In the genomic region with DNA sequence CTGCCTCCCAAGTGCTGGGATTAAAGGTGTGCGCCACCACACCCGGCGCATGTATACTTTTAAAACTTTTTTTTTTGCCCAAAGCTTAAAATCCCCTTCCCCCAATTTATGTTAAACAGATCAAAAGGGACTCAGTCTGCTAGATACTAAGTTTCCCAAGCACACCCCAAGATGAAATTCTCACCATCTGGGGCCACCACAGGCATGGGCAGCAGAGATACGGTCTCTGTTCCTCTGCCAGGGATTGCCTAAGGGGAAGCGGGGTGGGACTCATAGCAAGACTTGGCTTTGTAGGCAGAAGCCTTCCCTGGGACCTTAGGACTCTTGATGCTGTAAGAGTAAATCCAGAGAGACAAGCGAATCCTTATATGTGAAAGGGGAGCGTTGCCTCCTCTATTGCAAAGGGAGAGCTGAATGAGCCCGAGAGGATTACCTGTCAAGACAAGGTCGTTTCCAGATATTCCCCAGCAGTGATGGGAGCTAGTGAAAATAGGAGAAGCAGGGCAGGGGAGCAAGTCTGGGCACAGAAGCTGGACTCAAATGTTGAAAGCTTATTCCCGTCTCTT, we compare ENCODE assay signal across 11 mouse cellular contexts. TPM values are rescaled to one million over a fixed set of nuclear protein-coding genes. Genes with fewer than 3 reads are reported as not detected.
DNase-seq lines count a peak whose midpoint lies in the region; ATAC-seq and TF ChIP-seq lines count a peak whose summit lies in the region.
"Had no signal": no experiment of that assay in that cellular context is flagged by ENCODE, and none has a peak within 500 bp of the region (broad histone marks: within the 10 kb centered on the region; RNA-seq: fewer than 3 reads in every experiment).

No protein-coding gene starts in this region.

- DNase-seq in heart, adult 9 months (ENCODE audit: low spot score in 2 of 2), result no peak
- peak; percentile 90 for DNase-seq in midbrain, embryonic 11.5 days (ENCODE audit: low spot score, missing footprints)
- DNase-seq in stomach, postnatal 0 days (ENCODE audit: low spot score), result no peak
- DNase-seq in right cerebral cortex, postnatal 4 days, result no peak
- DNase-seq in embryo, embryonic 10 days (ENCODE audit: low spot score), result no peak
- DNase-seq: adrenal gland, postnatal 36 days; kidney, postnatal 14 days had no signal

- H3K27ac ChIP-seq in heart, embryonic 13.5 days (replicated peaks), result no peak overlapping the region
- H3K27ac ChIP-seq in midbrain, embryonic 11.5 days (ENCODE audit: low read depth, low read length), result no peak overlapping the region
- H3K27ac ChIP-seq in midbrain, embryonic 16.5 days (ENCODE audit: low read length), result no peak overlapping the region
- H3K27ac ChIP-seq in intestine, postnatal 0 days (ENCODE audit: low read depth, low read length), result no peak overlapping the region
- H3K27ac ChIP-seq in stomach, postnatal 0 days (replicated peaks), result no peak overlapping the region; the same call in 1 of the 2 replicates
- H3K27ac ChIP-seq: liver, embryonic 15.5 days had no signal

- TF ChIP-seq CTCF in intestine, postnatal 0 days (IDR thresholded peaks at IDR 0.05; ENCODE audit: low read depth), result no peak
- no peak for TF ChIP-seq CTCF in stomach, postnatal 0 days (IDR thresholded peaks at IDR 0.05; ENCODE audit: low read depth)

- TF ChIP-seq EP300 in stomach, postnatal 0 days (optimal IDR thresholded peaks at IDR 0.05), result no peak

- 77% methylated on average over 10 of the region's 10 CpGs for WGBS in heart, embryonic 13.5 days
- WGBS in midbrain, embryonic 11.5 days, result 56% methylated on average over 10 of the region's 10 CpGs
- WGBS in midbrain, embryonic 16.5 days, result 59% methylated on average over 10 of the region's 10 CpGs
- 81% methylated on average over 10 of the region's 10 CpGs for WGBS in intestine, postnatal 0 days
- WGBS in stomach, postnatal 0 days, result 70% methylated on average over 10 of the region's 10 CpGs

- peak overlapping the region; percentile 97 for H3K4me2 ChIP-seq in heart, embryonic 13.5 days
- H3K4me2 ChIP-seq in midbrain, embryonic 11.5 days, result no peak overlapping the region
- no peak overlapping the region for H3K4me2 ChIP-seq in midbrain, embryonic 16.5 days (ENCODE audit: low read length)
- H3K4me2 ChIP-seq in intestine, postnatal 0 days (replicated peaks; ENCODE audit: low read depth), result peak overlapping the region; percentile 99; the same call in 1 of the 2 replicates
- peak overlapping the region; percentile 95 for H3K4me2 ChIP-seq in stomach, postnatal 0 days (replicated peaks; ENCODE audit: low read depth)

- H3K27me3 ChIP-seq in heart, embryonic 13.5 days (replicated peaks), result peaks cover 58% of the 10 kb centered on the region
- peaks cover 47% of the 10 kb centered on the region for H3K27me3 ChIP-seq in midbrain, embryonic 11.5 days (ENCODE audit: control insufficient read depth, insufficient read depth, low read length)
- H3K27me3 ChIP-seq in midbrain, embryonic 16.5 days (ENCODE audit: control insufficient read depth, insufficient read depth, low read depth, low read length), result peaks cover 17% of the 10 kb centered on the region
- no peaks in the 10 kb centered on the region for H3K27me3 ChIP-seq in intestine, postnatal 0 days (replicated peaks; ENCODE audit: control insufficient read depth, insufficient read depth, low read length)
- no peaks in the 10 kb centered on the region for H3K27me3 ChIP-seq in stomach, postnatal 0 days (ENCODE audit: control insufficient read depth, insufficient read depth, low read length)

- H3K9me3 ChIP-seq in heart, embryonic 13.5 days, result no peaks in the 10 kb centered on the region
- H3K9me3 ChIP-seq in midbrain, embryonic 11.5 days (ENCODE audit: control insufficient read depth, low read length), result no peaks in the 10 kb centered on the region
- H3K9me3 ChIP-seq in midbrain, embryonic 16.5 days (replicated peaks; ENCODE audit: control insufficient read depth, low read length, poor library complexity, severe bottlenecking), result no peaks in the 10 kb centered on the region
- H3K9me3 ChIP-seq in intestine, postnatal 0 days (ENCODE audit: control insufficient read depth), result no peaks in the 10 kb centered on the region
- H3K9me3 ChIP-seq in stomach, postnatal 0 days (ENCODE audit: control insufficient read depth, low read length), result no peaks in the 10 kb centered on the region
- H3K9me3 ChIP-seq: liver, embryonic 15.5 days had no signal

- peak overlapping the region; percentile 86 for H3K9ac ChIP-seq in heart, embryonic 13.5 days
- H3K9ac ChIP-seq in midbrain, embryonic 11.5 days (ENCODE audit: low read length), result no peak overlapping the region
- H3K9ac ChIP-seq in midbrain, embryonic 16.5 days (ENCODE audit: low read depth, low read length), result no peak overlapping the region
- H3K9ac ChIP-seq in intestine, postnatal 0 days (ENCODE audit: low read depth, low read length), result no peak overlapping the region
- no peak overlapping the region for H3K9ac ChIP-seq in stomach, postnatal 0 days (ENCODE audit: low read length)

- peak overlapping the region; percentile 76 for H3K4me3 ChIP-seq in heart, embryonic 13.5 days
- no peak overlapping the region for H3K4me3 ChIP-seq in midbrain, embryonic 11.5 days (ENCODE audit: low read depth, low read length)
- no peak overlapping the region for H3K4me3 ChIP-seq in midbrain, embryonic 16.5 days (ENCODE audit: low read depth, low read length)
- no peak overlapping the region for H3K4me3 ChIP-seq in intestine, postnatal 0 days (ENCODE audit: low read depth, low read length)
- peak overlapping the region; percentile 66 for H3K4me3 ChIP-seq in stomach, postnatal 0 days (ENCODE audit: low read depth, low read length)

- no peak for ATAC-seq in heart, embryonic 13.5 days (ENCODE audit: extremely low read depth, insufficient number of reproducible peaks, low FRiP score, low TSS enrichment)
- ATAC-seq in midbrain, embryonic 11.5 days (ENCODE audit: low FRiP score), result no peak
- ATAC-seq in midbrain, embryonic 16.5 days, result no peak
- no peak for ATAC-seq in intestine, postnatal 0 days
- no peak for ATAC-seq in stomach, postnatal 0 days (ENCODE audit: low FRiP score, low TSS enrichment)

- H3K4me1 ChIP-seq in heart, embryonic 13.5 days, result peaks cover 59% of the 10 kb centered on the region
- peaks cover 22% of the 10 kb centered on the region for H3K4me1 ChIP-seq in midbrain, embryonic 11.5 days (ENCODE audit: control insufficient read depth, insufficient read depth, low read length)
- peaks cover 9% of the 10 kb centered on the region; the same call in 1 of the 2 replicates for H3K4me1 ChIP-seq in midbrain, embryonic 16.5 days (ENCODE audit: control insufficient read depth, insufficient read depth, low read length)
- peaks cover 10% of the 10 kb centered on the region; the same call in 1 of the 2 replicates for H3K4me1 ChIP-seq in intestine, postnatal 0 days (replicated peaks; ENCODE audit: control insufficient read depth, insufficient read depth, low read length)
- H3K4me1 ChIP-seq in stomach, postnatal 0 days (replicated peaks; ENCODE audit: control insufficient read depth, insufficient read depth), result peaks cover 10% of the 10 kb centered on the region; the same call in 1 of the 2 replicates

- H3K36me3 ChIP-seq in heart, embryonic 13.5 days, result no peaks in the 10 kb centered on the region
- H3K36me3 ChIP-seq in midbrain, embryonic 11.5 days (ENCODE audit: control insufficient read depth, insufficient read depth, low read length), result no peaks in the 10 kb centered on the region
- no peaks in the 10 kb centered on the region for H3K36me3 ChIP-seq in midbrain, embryonic 16.5 days (ENCODE audit: control insufficient read depth, insufficient read depth, low read length)
- H3K36me3 ChIP-seq in intestine, postnatal 0 days (ENCODE audit: control insufficient read depth, insufficient read depth), result no peaks in the 10 kb centered on the region
- H3K36me3 ChIP-seq in stomach, postnatal 0 days (ENCODE audit: control insufficient read depth, insufficient read depth, low read length), result no peaks in the 10 kb centered on the region
- H3K36me3 ChIP-seq: liver, embryonic 15.5 days had no signal

RNA-seq across cellular contexts. Expression of a gene that starts 1.3 kb away (rescaled TPM):
- polyA plus RNA-seq in heart, embryonic 13.5 days (2015; fragmentation: Nextera tagmentation; extraction: Ambion mirVana), result 2.5 and 2.7 TPM in 2 replicates
- 3.6 and 4.0 TPM in 2 replicates for polyA plus RNA-seq in midbrain, embryonic 11.5 days (2014; fragmentation: Nextera tagmentation; extraction: Ambion mirVana)
- 2.6 and 2.7 TPM in 2 replicates for polyA plus RNA-seq in midbrain, embryonic 16.5 days (2015; fragmentation: Nextera tagmentation; extraction: Ambion mirVana)
- 1.6 and 2.1 TPM in 2 replicates for polyA plus RNA-seq in intestine, postnatal 0 days (2015; fragmentation: Nextera tagmentation; extraction: Ambion mirVana)
- 5.6 and 6.4 TPM in 2 replicates for polyA plus RNA-seq in stomach, postnatal 0 days (2015; fragmentation: Nextera tagmentation; extraction: Ambion mirVana)

RNA-seq across cellular contexts. Expression of a gene that starts 11.3 kb away (rescaled TPM):
- polyA plus RNA-seq in heart, embryonic 13.5 days (2015; fragmentation: Nextera tagmentation; extraction: Ambion mirVana), result 9.7 and 10.5 TPM in 2 replicates
- polyA plus RNA-seq in midbrain, embryonic 11.5 days (2014; fragmentation: Nextera tagmentation; extraction: Ambion mirVana), result 8.5 and 10.6 TPM in 2 replicates
- 10.9 and 13.0 TPM in 2 replicates for polyA plus RNA-seq in midbrain, embryonic 16.5 days (2015; fragmentation: Nextera tagmentation; extraction: Ambion mirVana)
- polyA plus RNA-seq in intestine, postnatal 0 days (2015; fragmentation: Nextera tagmentation; extraction: Ambion mirVana), result 5.4 and 7.3 TPM in 2 replicates
- 2.8 and 4.0 TPM in 2 replicates for polyA plus RNA-seq in stomach, postnatal 0 days (2015; fragmentation: Nextera tagmentation; extraction: Ambion mirVana)

RNA-seq across cellular contexts. Expression of a gene that starts 24.1 kb away (rescaled TPM):
- polyA plus RNA-seq in heart, embryonic 13.5 days (2015; fragmentation: Nextera tagmentation; extraction: Ambion mirVana), result 1.4 and 2.1 TPM in 2 replicates
- polyA plus RNA-seq in midbrain, embryonic 11.5 days (2014; fragmentation: Nextera tagmentation; extraction: Ambion mirVana), result 0.89 TPM in 1 of 2 replicates, not detected in the other
- 0.57 and 0.64 TPM in 2 replicates for polyA plus RNA-seq in midbrain, embryonic 16.5 days (2015; fragmentation: Nextera tagmentation; extraction: Ambion mirVana)
- 0.76 and 1.5 TPM in 2 replicates for polyA plus RNA-seq in intestine, postnatal 0 days (2015; fragmentation: Nextera tagmentation; extraction: Ambion mirVana)
- 0.68 and 0.98 TPM in 2 replicates for polyA plus RNA-seq in stomach, postnatal 0 days (2015; fragmentation: Nextera tagmentation; extraction: Ambion mirVana)

RNA-seq across cellular contexts. Expression of a gene that starts 32.3 kb away (rescaled TPM):
- 0.11 TPM in 1 of 2 replicates, not detected in the other for polyA plus RNA-seq in heart, embryonic 13.5 days (2015; fragmentation: Nextera tagmentation; extraction: Ambion mirVana)
- 0.12 TPM in 1 of 2 replicates, not detected in the other for polyA plus RNA-seq in midbrain, embryonic 11.5 days (2014; fragmentation: Nextera tagmentation; extraction: Ambion mirVana)
- 0.44 and 0.61 TPM in 2 replicates for polyA plus RNA-seq in midbrain, embryonic 16.5 days (2015; fragmentation: Nextera tagmentation; extraction: Ambion mirVana)
- polyA plus RNA-seq in intestine, postnatal 0 days (2015; fragmentation: Nextera tagmentation; extraction: Ambion mirVana), result 0.51 and 0.65 TPM in 2 replicates
- 0.11 and 0.21 TPM in 2 replicates for polyA plus RNA-seq in stomach, postnatal 0 days (2015; fragmentation: Nextera tagmentation; extraction: Ambion mirVana)
- polyA plus RNA-seq: liver, embryonic 15.5 days had no signal

RNA-seq across cellular contexts. Expression of a gene that starts 52.6 kb away (rescaled TPM):
- polyA plus RNA-seq in heart, embryonic 13.5 days (2015; fragmentation: Nextera tagmentation; extraction: Ambion mirVana), result 7.2 and 7.3 TPM in 2 replicates
- 3.0 and 4.6 TPM in 2 replicates for polyA plus RNA-seq in midbrain, embryonic 11.5 days (2014; fragmentation: Nextera tagmentation; extraction: Ambion mirVana)
- polyA plus RNA-seq in midbrain, embryonic 16.5 days (2015; fragmentation: Nextera tagmentation; extraction: Ambion mirVana), result 32.9 and 38.2 TPM in 2 replicates
- polyA plus RNA-seq in intestine, postnatal 0 days (2015; fragmentation: Nextera tagmentation; extraction: Ambion mirVana), result 0.82 and 0.94 TPM in 2 replicates
- 0.69 and 1.1 TPM in 2 replicates for polyA plus RNA-seq in stomach, postnatal 0 days (2015; fragmentation: Nextera tagmentation; extraction: Ambion mirVana)

Comparison
In these comparisons a context has a peak if more than half of its experiments do, and no peak if none do; other contexts are left out.
1. H3K4me2 ChIP-seq: peak in heart, embryonic 13.5 days (single experiment), intestine, postnatal 0 days (single experiment) and stomach, postnatal 0 days (single experiment); none in midbrain, embryonic 11.5 days (single experiment) and midbrain, embryonic 16.5 days (single experiment).
2. H3K4me3 ChIP-seq: peak in heart, embryonic 13.5 days (single experiment) and stomach, postnatal 0 days (single experiment); none in midbrain, embryonic 11.5 days (single experiment), midbrain, embryonic 16.5 days (single experiment) and intestine, postnatal 0 days (single experiment).